Mouse (Mus musculus): ENCODE measurements around the gene Gucd1.

DNA sequence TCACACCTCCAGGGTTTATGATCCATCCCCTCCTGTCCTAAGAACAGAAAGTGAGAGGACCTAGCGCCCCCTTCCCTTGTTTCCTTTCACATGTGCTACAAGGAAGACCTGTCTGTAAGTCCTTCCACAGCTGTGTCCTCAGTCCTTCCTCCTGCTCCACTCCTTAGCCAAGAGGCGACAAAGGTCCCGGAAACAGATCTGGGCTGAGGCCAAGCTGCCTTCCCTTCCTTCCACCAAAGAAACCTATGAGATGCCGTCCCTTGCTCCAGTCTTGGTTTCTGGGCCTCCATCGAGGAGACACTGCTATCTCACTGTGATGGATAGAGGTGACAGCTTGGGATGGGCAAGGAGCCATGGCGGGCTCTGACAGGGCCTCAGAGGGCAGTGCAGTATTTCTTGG is 182.7 kb downstream of the Gucd1 start:
- TF ChIP-seq CTCF (IDR thresholded peaks at IDR 0.05; ENCODE audit: borderline replicate concordance, insufficient read depth, low read length) (no peak), POLR2A (IDR thresholded peaks at IDR 0.05; ENCODE audit: low read depth, low read length) (no peak)
